Mouse (Mus musculus): Measurements from ENCODE around the gene Ash1l. TPM values are rescaled to one million over a fixed set of nuclear protein-coding genes. Genes with fewer than 3 reads are reported as not detected.

The Ash1l gene
- polyA plus RNA-seq, 1 experiment = 11.7 TPM

GRCm38 (mm10) chr3:88921411-88921810, 29.0 kb upstream of the Ash1l start:
- no peak for DNase-seq

GRCm38 (mm10) chr3:88923989-88924591, 26.3 kb upstream of the Ash1l start:
- no peak for DNase-seq

More at GRCm38 (mm10) chr3:88921411-88921810, 29.0 kb upstream of the Ash1l start:
- no peak for TF ChIP-seq POLR2A (IDR thresholded peaks at IDR 0.05; ENCODE audit: borderline replicate concordance, extremely low read depth, low read depth, low read length)
- no peak for TF ChIP-seq CTCF (IDR thresholded peaks at IDR 0.05; ENCODE audit: insufficient read depth, low read length)
- Histone ChIP-seq H3K4me3 (replicated peaks; ENCODE audit: extremely low read depth, low read depth, low read length) (no peak overlapping the region), H3K4me1 (ENCODE audit: control insufficient read depth, insufficient read depth, low read length) (no peaks in the 10 kb centered on the region)
- WGBS = 90% methylated on average over 9 of the region's 9 CpGs

GRCm38 (mm10) chr3:88925651-88926050, 24.8 kb upstream of the Ash1l start:
- no peak for TF ChIP-seq CTCF (IDR thresholded peaks at IDR 0.05; ENCODE audit: insufficient read depth, low read length)
- no peak for TF ChIP-seq POLR2A (IDR thresholded peaks at IDR 0.05; ENCODE audit: borderline replicate concordance, extremely low read depth, low read depth, low read length)
- Histone ChIP-seq H3K4me1 (ENCODE audit: control insufficient read depth, insufficient read depth, low read length) (no peaks in the 10 kb centered on the region), H3K4me3 (replicated peaks; ENCODE audit: extremely low read depth, low read depth, low read length) (no peak overlapping the region)
- WGBS = 95% methylated on average over 2 of the region's 2 CpGs
- DNase-seq = no peak

More at GRCm38 (mm10) chr3:88923989-88924591, 26.3 kb upstream of the Ash1l start:
- 75% methylated on average over 8 of the region's 8 CpGs for WGBS
- no peaks in the 10 kb centered on the region for H3K4me1 ChIP-seq (ENCODE audit: control insufficient read depth, insufficient read depth, low read length)
- TF ChIP-seq CTCF (IDR thresholded peaks at IDR 0.05; ENCODE audit: insufficient read depth, low read length) (no peak), POLR2A (IDR thresholded peaks at IDR 0.05; ENCODE audit: borderline replicate concordance, extremely low read depth, low read depth, low read length) (no peak)
- no peak overlapping the region for H3K4me3 ChIP-seq (replicated peaks; ENCODE audit: extremely low read depth, low read depth, low read length)

- no peaks in the 10 kb centered on the region for H3K4me1 ChIP-seq (ENCODE audit: control insufficient read depth, insufficient read depth, low read length)
- no peak for TF ChIP-seq CTCF (IDR thresholded peaks at IDR 0.05; ENCODE audit: insufficient read depth, low read length)
- no peak for TF ChIP-seq POLR2A (IDR thresholded peaks at IDR 0.05; ENCODE audit: borderline replicate concordance, extremely low read depth, low read depth, low read length)
- H3K4me3 ChIP-seq (replicated peaks; ENCODE audit: extremely low read depth, low read depth, low read length) = no peak overlapping the region
- DNase-seq = no peak
- WGBS = 84% methylated on average over 3 of the region's 3 CpGs
These were observed 20.9 kb upstream of the Ash1l start for GRCm38 (mm10) chr3:88929501-88929900.

GRCm38 (mm10) chr3:88939071-88939470, 11.4 kb upstream of the Ash1l start:
- no peak for TF ChIP-seq POLR2A (IDR thresholded peaks at IDR 0.05; ENCODE audit: borderline replicate concordance, extremely low read depth, low read depth, low read length)
- TF ChIP-seq CTCF (IDR thresholded peaks at IDR 0.05; ENCODE audit: insufficient read depth, low read length) = no peak
- DNase-seq = no peak
- 91% methylated on average over 10 of the region's 10 CpGs for WGBS
- H3K4me3 ChIP-seq (replicated peaks; ENCODE audit: extremely low read depth, low read depth, low read length) = no peak overlapping the region
- no peaks in the 10 kb centered on the region for H3K4me1 ChIP-seq (ENCODE audit: control insufficient read depth, insufficient read depth, low read length)

- 67% methylated on average over 3 of the region's 3 CpGs for WGBS
- no peak overlapping the region for H3K4me3 ChIP-seq (replicated peaks; ENCODE audit: extremely low read depth, low read depth, low read length)
- DNase-seq = no peak
- no peak for TF ChIP-seq CTCF (IDR thresholded peaks at IDR 0.05; ENCODE audit: insufficient read depth, low read length)
- TF ChIP-seq POLR2A (IDR thresholded peaks at IDR 0.05; ENCODE audit: borderline replicate concordance, extremely low read depth, low read depth, low read length) = no peak
- H3K4me1 ChIP-seq (ENCODE audit: control insufficient read depth, insufficient read depth, low read length) = no peaks in the 10 kb centered on the region
These were observed 10.7 kb upstream of the Ash1l start for GRCm38 (mm10) chr3:88939749-88940148.

GRCm38 (mm10) chr3:88942316-88942880, 8.0 kb upstream of the Ash1l start:
- Histone ChIP-seq H3K4me1 (ENCODE audit: control insufficient read depth, insufficient read depth, low read length) (no peaks in the 10 kb centered on the region), H3K4me3 (replicated peaks; ENCODE audit: extremely low read depth, low read depth, low read length) (no peak overlapping the region)
- TF ChIP-seq POLR2A (IDR thresholded peaks at IDR 0.05; ENCODE audit: borderline replicate concordance, extremely low read depth, low read depth, low read length) = no peak
- TF ChIP-seq CTCF (IDR thresholded peaks at IDR 0.05; ENCODE audit: insufficient read depth, low read length) = no peak
- DNase-seq = no peak
- WGBS = 88% methylated on average over 10 of the region's 10 CpGs

- no peak for TF ChIP-seq POLR2A (IDR thresholded peaks at IDR 0.05; ENCODE audit: borderline replicate concordance, extremely low read depth, low read depth, low read length)
- TF ChIP-seq CTCF (IDR thresholded peaks at IDR 0.05; ENCODE audit: insufficient read depth, low read length) = no peak
- no peak overlapping the region for H3K4me3 ChIP-seq (replicated peaks; ENCODE audit: extremely low read depth, low read depth, low read length)
- 96% methylated on average over 4 of the region's 4 CpGs for WGBS
These were observed 6.3 kb upstream of the Ash1l start for GRCm38 (mm10) chr3:88944109-88944508.

GRCm38 (mm10) chr3:88949786-88950575, 441 bp upstream of the Ash1l start:
- under 1% methylated on average over 67 of the region's 92 CpGs for WGBS
- no peak for TF ChIP-seq CTCF (IDR thresholded peaks at IDR 0.05; ENCODE audit: insufficient read depth, low read length)
- peak; percentile 93 for TF ChIP-seq POLR2A (IDR thresholded peaks at IDR 0.05; ENCODE audit: borderline replicate concordance, extremely low read depth, low read depth, low read length)
- H3K4me3 ChIP-seq (replicated peaks; ENCODE audit: extremely low read depth, low read depth, low read length) = peak overlapping the region; percentile 92
- DNase-seq = peak; percentile 87
- H3K4me1 ChIP-seq (ENCODE audit: control insufficient read depth, insufficient read depth, low read length) = peaks cover 8% of the 10 kb centered on the region

More at GRCm38 (mm10) chr3:88944109-88944508, 6.3 kb upstream of the Ash1l start:
- H3K4me1 ChIP-seq (ENCODE audit: control insufficient read depth, insufficient read depth, low read length) = no peaks in the 10 kb centered on the region
- DNase-seq = no peak
